Comparison of ENCODE assay signal across 20 mouse cellular contexts in the genomic region with DNA sequence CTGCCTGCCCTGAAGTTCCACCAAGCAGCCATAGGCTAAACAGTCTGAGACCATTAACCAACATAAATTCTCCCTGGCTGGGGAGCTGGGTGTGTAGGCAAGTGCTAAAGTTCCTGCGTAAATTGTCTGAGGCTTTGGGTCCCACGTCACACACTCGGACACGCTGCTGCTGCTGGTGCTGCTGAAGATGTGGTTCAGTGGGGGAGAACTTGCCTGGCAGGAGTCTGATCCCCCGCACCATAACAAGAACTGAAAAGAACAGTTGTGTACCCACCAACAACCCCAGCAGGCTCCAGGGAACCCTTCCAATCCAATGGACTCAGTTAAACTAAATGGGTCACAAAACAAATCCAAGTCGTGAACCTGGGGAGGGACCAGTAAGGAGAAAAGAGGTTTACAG.
"Had no signal": no experiment of that assay in that cellular context is flagged by ENCODE, and none has a peak within 500 bp of the region (broad histone marks: within the 10 kb centered on the region; RNA-seq: fewer than 3 reads in every experiment).

No protein-coding gene starts in this region.

- ATAC-seq: midbrain, embryonic 16.5 days had no signal

- DNase-seq: lung, adult 18-20 months; lung, postnatal 14 days; lung, postnatal 36 days; midbrain, embryonic 14.5 days; retina, postnatal 1 day; right cerebral cortex, adult 18-20 months; right cerebral cortex, postnatal 25 days; right cerebral cortex, postnatal 4 days; spleen, adult 18-20 months; thymus, adult 18-20 months; thymus, postnatal 14 days; thymus, postnatal 36 days had no signal

- H3K9me3 ChIP-seq: midbrain, embryonic 10.5 days; midbrain, embryonic 12.5 days; neural tube, embryonic 13.5 days; neural tube, embryonic 15.5 days; stomach, embryonic 15.5 days had no signal

- H3K36me3 ChIP-seq: midbrain, embryonic 10.5 days; midbrain, embryonic 12.5 days; neural tube, embryonic 13.5 days; neural tube, embryonic 15.5 days; stomach, embryonic 15.5 days had no signal

- H3K4me3 ChIP-seq: midbrain, embryonic 10.5 days; midbrain, embryonic 12.5 days; myocyte; neural tube, embryonic 13.5 days; neural tube, embryonic 15.5 days; stomach, embryonic 15.5 days had no signal

- H3K9ac ChIP-seq: liver, embryonic 14.5 days; midbrain, embryonic 12.5 days; neural tube, embryonic 13.5 days; neural tube, embryonic 15.5 days; stomach, embryonic 15.5 days had no signal

- H3K27me3 ChIP-seq: neural tube, embryonic 13.5 days; neural tube, embryonic 15.5 days; stomach, embryonic 15.5 days had no signal

- H3K27ac ChIP-seq: liver, embryonic 14.5 days; midbrain, embryonic 10.5 days; midbrain, embryonic 12.5 days; neural tube, embryonic 13.5 days; neural tube, embryonic 15.5 days; stomach, embryonic 15.5 days had no signal

- H3K4me2 ChIP-seq: midbrain, embryonic 12.5 days; neural tube, embryonic 13.5 days; neural tube, embryonic 15.5 days; stomach, embryonic 15.5 days had no signal
